Mouse (Mus musculus): Measurements from ENCODE around the gene Nxpe4.

GRCm38 (mm10) chr9:48197458-48197884 lies 35.6 kb downstream of the Nxpe4 start:
- TF ChIP-seq POLR2A (IDR thresholded peaks at IDR 0.05; ENCODE audit: low read depth, low read length) (no peak), CTCF (IDR thresholded peaks at IDR 0.05; ENCODE audit: extremely low read depth, insufficient read length, insufficient replicate concordance, low read depth, low read length) (no peak)
